Mouse (Mus musculus): Measurements from ENCODE around the gene Kif6.

- TF ChIP-seq CTCF (IDR thresholded peaks at IDR 0.05; ENCODE audit: extremely low read depth, insufficient read length, insufficient replicate concordance, low read depth, low read length) (no peak), POLR2A (IDR thresholded peaks at IDR 0.05; ENCODE audit: low read depth, low read length) (no peak)
Measured at GRCm38 (mm10) chr17:49799168-49799567, 184.2 kb downstream of the Kif6 start.
